Mouse (Mus musculus) hindbrain, embryonic 10.5 days (tissue): ENCODE data around the gene Kcnj4. TPM values are rescaled to one million over a fixed set of nuclear protein-coding genes. Genes with fewer than 3 reads are reported as not detected.
"Not testable (repeated sequence)": the region's sequence is repeated elsewhere in the genome, so short reads cannot be mapped to it uniquely, and the experiment has no call there.

ENCODE experiments used
- DNase-seq: peaks from one replicate; pipeline ENCODE4 v3.0.0-alpha.2; 2017; ENCODE audit warnings: low spot score
- H3K27ac ChIP-seq: fragments of 300-500 bp; sonication (generic); 2 replicates; pipeline ENCODE4 v1.5.1; 2016; ENCODE audit warnings: mild to moderate bottlenecking, moderate library complexity
- H3K27me3 ChIP-seq: fragments of 300-500 bp; sonication (generic); 2 replicates; pipeline ENCODE4 v1.6.1; 2016; ENCODE audit warnings: mild to moderate bottlenecking; ENCODE audit not compliant: poor library complexity, insufficient read depth, severe bottlenecking
- H3K36me3 ChIP-seq: fragments of 300-500 bp; sonication (generic); 2 replicates; pipeline ENCODE4 v1.6.1; 2016; ENCODE audit warnings: mild to moderate bottlenecking, moderate library complexity
- H3K4me1 ChIP-seq: fragments of 300-500 bp; sonication (generic); replicated peaks from 2 replicates; pipeline ENCODE4 v1.6.1; 2016; ENCODE audit warnings: mild to moderate bottlenecking
- H3K4me3 ChIP-seq: fragments of 300-500 bp; sonication (generic); 2 replicates; pipeline ENCODE4 v1.5.1; 2016; ENCODE audit warnings: mild to moderate bottlenecking, moderate library complexity
- H3K9me3 ChIP-seq: fragments of 300-500 bp; sonication (generic); 2 replicates; pipeline ENCODE4 v1.6.1; 2016; ENCODE audit warnings: mild to moderate bottlenecking, moderate library complexity
- WGBS: fragments of 180-500 bp; shearing (Covaris S2); methylation state at CpG from one replicate; pipeline ENCODE4 v1.1.7; 2016; 5-methylcytosine and 5-hydroxymethylcytosine counted together
- polyA plus RNA-seq: library from polyadenylated mRNA; unstranded; fragments of >200 nt; fragmentation: Nextera tagmentation; extraction: Ambion mirVana; gene quantifications from 2 replicates; pipeline ENCODE4 v1.2.1, GENCODE M21; 2016

Gene Kcnj4
- polyA plus RNA-seq, 1 experiment from 2014 or later, result not detected

GRCm38 (mm10) chr15:79469577-79469976 is 35.5 kb downstream of the Kcnj4 start:
- no peak for DNase-seq
- peaks cover 11% of the 10 kb centered on the region for H3K27me3 ChIP-seq
- no peaks in the 10 kb centered on the region for H3K36me3 ChIP-seq
- H3K4me1 ChIP-seq, result peaks cover 19% of the 10 kb centered on the region
- H3K4me3 ChIP-seq, result no peak overlapping the region
- WGBS, result 69% methylated on average over 5 of the region's 5 CpGs
- no peak overlapping the region for H3K27ac ChIP-seq
- H3K9me3 ChIP-seq, result 0 out of 2 replicates have a peak, but pooled peaks cover 3% of the 10 kb centered on the region

DNA sequence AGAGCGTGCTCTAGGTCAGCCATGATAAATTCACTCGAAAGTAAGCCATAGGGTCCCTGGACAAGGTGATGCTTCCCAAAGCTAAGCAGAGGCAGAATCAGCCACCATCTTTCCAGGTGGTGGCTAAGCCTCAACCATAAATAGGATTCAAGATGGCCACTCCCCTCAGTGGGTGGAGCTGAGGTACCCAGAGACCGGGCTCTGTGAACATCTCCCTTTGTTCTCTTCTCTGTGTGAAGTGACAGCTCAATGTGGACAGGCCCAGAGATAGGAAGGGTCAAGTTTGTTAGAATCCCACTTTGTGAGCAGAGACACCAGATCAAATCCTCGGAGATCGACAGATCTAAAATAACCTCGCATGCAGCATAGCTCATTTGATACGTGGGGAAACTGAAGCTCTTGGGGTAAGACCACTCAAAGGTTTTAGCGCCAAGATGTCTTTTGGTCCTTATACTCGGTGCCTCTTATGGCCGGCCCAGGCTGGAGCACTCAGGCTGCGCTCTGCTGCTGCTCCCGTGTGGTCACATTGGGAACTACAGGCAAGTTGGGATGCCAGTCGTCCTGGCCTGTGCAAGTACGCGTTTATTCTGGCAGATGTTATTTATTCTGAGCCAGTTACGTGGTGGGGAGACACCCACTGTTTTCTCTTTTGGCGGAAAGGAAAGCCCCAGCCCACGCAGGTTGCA is 38.3 kb downstream of the Kcnj4 start:
- Histone ChIP-seq H3K27me3 (peaks cover 36% of the 10 kb centered on the region), H3K27ac (peak overlapping the region; percentile 25), H3K4me3 (peak overlapping the region; percentile 5; the same call in 1 of the 2 replicates), H3K36me3 (no peaks in the 10 kb centered on the region; the same call in 1 of the 2 replicates), H3K9me3 (peaks cover 14% of the 10 kb centered on the region), H3K4me1 (peaks cover 22% of the 10 kb centered on the region)
- peak; percentile 87 for DNase-seq
- 7% methylated on average over 18 of the region's 18 CpGs for WGBS

DNA sequence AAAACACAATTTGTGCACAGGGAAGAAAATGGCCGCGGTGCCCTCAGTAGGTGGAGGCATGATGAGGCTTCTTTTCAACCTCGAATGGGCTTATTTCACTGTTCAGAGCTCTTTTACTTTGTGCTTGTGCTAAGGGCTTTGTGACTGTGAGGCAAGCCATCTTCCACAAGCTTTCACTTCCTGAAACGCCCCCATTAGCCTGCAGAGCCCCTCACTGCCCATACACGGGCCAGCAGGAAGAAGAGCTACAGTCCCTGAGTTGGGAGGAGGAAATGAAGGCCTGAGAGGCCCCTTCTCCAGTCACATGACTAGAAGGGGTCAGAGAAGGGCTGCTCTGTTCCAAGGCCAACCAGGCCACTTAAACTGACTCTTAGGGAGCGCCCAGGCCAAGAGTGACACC is 48.5 kb downstream of the Kcnj4 start:
- H3K4me3 ChIP-seq, result no peak overlapping the region
- H3K9me3 ChIP-seq, result peaks cover 3% of the 10 kb centered on the region; the same call in 1 of the 2 replicates
- WGBS, result 76% methylated on average over 6 of the region's 6 CpGs
- no peak for DNase-seq
- H3K27me3 ChIP-seq, result peaks cover 38% of the 10 kb centered on the region
- no peaks in the 10 kb centered on the region for H3K36me3 ChIP-seq
- H3K27ac ChIP-seq, result peak overlapping the region; percentile 40; the same call in 1 of the 2 replicates
- peaks cover 20% of the 10 kb centered on the region for H3K4me1 ChIP-seq

- peaks cover 20% of the 10 kb centered on the region for H3K4me1 ChIP-seq
- not testable (repeated sequence) for H3K27ac ChIP-seq, H3K9me3 ChIP-seq, H3K4me3 ChIP-seq, H3K36me3 ChIP-seq, DNase-seq
- peaks cover 34% of the 10 kb centered on the region for H3K27me3 ChIP-seq
- 52% methylated on average over 6 of the region's 6 CpGs for WGBS
Observed at GRCm38 (mm10) chr15:79456104-79456503, 48.9 kb downstream of the Kcnj4 start.

- WGBS, result 1% methylated on average over 24 of the region's 24 CpGs
- Histone ChIP-seq H3K9me3 (no peaks in the 10 kb centered on the region; the same call in 1 of the 2 replicates), H3K27ac (peak within 1 kb of the TSS; percentile 75), H3K36me3 (no peaks in the 10 kb centered on the region), H3K4me1 (peaks cover 20% of the 10 kb centered on the region), H3K27me3 (peaks cover 28% of the 10 kb centered on the region), H3K4me3 (peak within 1 kb of the TSS; percentile 53)
- peak; percentile 69 for DNase-seq
Observed at GRCm38 (mm10) chr15:79455106-79455810, 49.8 kb downstream of the Kcnj4 start, which contains the start of gene Csnk1e. TSS of gene Csnk1e (minus strand) at chr15:79455566.

GRCm38 (mm10) chr15:79453831-79454230 is 51.2 kb downstream of the Kcnj4 start:
- Histone ChIP-seq H3K4me1 (peaks cover 20% of the 10 kb centered on the region), H3K9me3 (no peaks in the 10 kb centered on the region; the same call in 1 of the 2 replicates), H3K4me3 (no peak overlapping the region), H3K27ac (no peak overlapping the region), H3K27me3 (peaks cover 28% of the 10 kb centered on the region), H3K36me3 (no peaks in the 10 kb centered on the region)
- 89% methylated on average over 4 of the region's 4 CpGs for WGBS
- DNase-seq, result no peak

DNA sequence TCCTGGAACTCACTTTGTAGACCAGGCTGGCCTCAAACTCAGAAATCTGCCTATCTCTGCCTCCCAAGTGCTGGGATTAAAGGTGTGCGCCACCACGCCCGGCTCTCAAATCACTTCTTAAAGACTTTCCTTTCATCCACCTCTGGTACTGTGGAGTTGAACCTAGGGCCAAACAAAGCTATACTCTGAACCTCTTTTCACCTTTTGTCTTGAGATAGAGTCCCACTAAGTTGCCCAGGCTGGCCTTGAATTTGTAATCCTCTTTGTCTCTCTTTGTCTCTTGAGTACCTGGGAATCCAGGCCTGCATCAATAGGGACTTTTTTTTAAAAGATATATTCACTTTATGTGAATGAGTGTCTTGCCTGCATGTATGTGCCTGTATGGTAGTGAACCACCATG is 57.0 kb downstream of the Kcnj4 start:
- no peaks in the 10 kb centered on the region for H3K36me3 ChIP-seq
- no peaks in the 10 kb centered on the region; the same call in 1 of the 2 replicates for H3K9me3 ChIP-seq
- 92% methylated on average over 3 of the region's 3 CpGs for WGBS

GRCm38 (mm10) chr15:79445786-79446654 is 59.0 kb downstream of the Kcnj4 start:
- DNase-seq, result no peak
- peaks cover 9% of the 10 kb centered on the region; the same call in 1 of the 2 replicates for H3K27me3 ChIP-seq
- 85% methylated on average over 8 of the region's 8 CpGs for WGBS
- H3K27ac ChIP-seq, result no peak overlapping the region
- no peaks in the 10 kb centered on the region for H3K9me3 ChIP-seq
- no peak overlapping the region for H3K4me3 ChIP-seq
- H3K36me3 ChIP-seq, result no peaks in the 10 kb centered on the region
- H3K4me1 ChIP-seq, result peaks cover 29% of the 10 kb centered on the region

More for the DNA sequence above, 57.0 kb downstream of the Kcnj4 start:
- Histone ChIP-seq H3K4me3 (no peak overlapping the region), H3K27ac (no peak overlapping the region), H3K4me1 (peaks cover 15% of the 10 kb centered on the region), H3K27me3 (peaks cover 13% of the 10 kb centered on the region; the same call in 1 of the 2 replicates)
- DNase-seq, result no peak

- Histone ChIP-seq H3K36me3 (peaks cover 10% of the 10 kb centered on the region), H3K27me3 (peaks cover 9% of the 10 kb centered on the region; the same call in 1 of the 2 replicates), H3K9me3 (no peaks in the 10 kb centered on the region), H3K4me1 (peaks cover 50% of the 10 kb centered on the region), H3K27ac (no peak overlapping the region; the same call in 1 of the 2 replicates), H3K4me3 (no peak overlapping the region)
- 52% methylated on average over 7 of the region's 7 CpGs for WGBS
- DNase-seq, result no peak
Observed at GRCm38 (mm10) chr15:79443856-79444410, 61.1 kb downstream of the Kcnj4 start.

- peaks cover 9% of the 10 kb centered on the region; the same call in 1 of the 2 replicates for H3K27me3 ChIP-seq
- 0 out of 2 replicates have a peak overlapping the region, but pooled peaks have one; percentile 98 for H3K4me3 ChIP-seq
- WGBS, result 80% methylated on average over 9 of the region's 9 CpGs
- H3K27ac ChIP-seq, result peak overlapping the region; percentile 100; the same call in 1 of the 2 replicates
- peaks cover 19% of the 10 kb centered on the region for H3K36me3 ChIP-seq
- H3K9me3 ChIP-seq, result no peaks in the 10 kb centered on the region
- H3K4me1 ChIP-seq, result peaks cover 59% of the 10 kb centered on the region
- no peak for DNase-seq
Observed at GRCm38 (mm10) chr15:79442961-79443518, 62.0 kb downstream of the Kcnj4 start.

GRCm38 (mm10) chr15:79442257-79442611 is 62.8 kb downstream of the Kcnj4 start:
- Histone ChIP-seq H3K9me3 (no peaks in the 10 kb centered on the region), H3K36me3 (peaks cover 27% of the 10 kb centered on the region), H3K27me3 (peaks cover 9% of the 10 kb centered on the region; the same call in 1 of the 2 replicates), H3K4me3 (peak overlapping the region; percentile 98), H3K4me1 (peaks cover 67% of the 10 kb centered on the region), H3K27ac (peak overlapping the region; percentile 100)
- no peak for DNase-seq
- WGBS, result 3% methylated on average over 6 of the region's 6 CpGs
